Mouse (Mus musculus) forelimb bud, embryonic 11.5 days (tissue): ENCODE measurements around the gene Elovl3.
"Not testable (repeated sequence)": the region's sequence is repeated elsewhere in the genome, so short reads cannot be mapped to it uniquely, and the experiment has no call there.

ENCODE experiments used
- DNase-seq: peaks from one replicate; pipeline ENCODE4 v3.0.0-alpha.2; 2012; ENCODE audit warnings: low read depth, low spot score

Gene Elovl3

DNA sequence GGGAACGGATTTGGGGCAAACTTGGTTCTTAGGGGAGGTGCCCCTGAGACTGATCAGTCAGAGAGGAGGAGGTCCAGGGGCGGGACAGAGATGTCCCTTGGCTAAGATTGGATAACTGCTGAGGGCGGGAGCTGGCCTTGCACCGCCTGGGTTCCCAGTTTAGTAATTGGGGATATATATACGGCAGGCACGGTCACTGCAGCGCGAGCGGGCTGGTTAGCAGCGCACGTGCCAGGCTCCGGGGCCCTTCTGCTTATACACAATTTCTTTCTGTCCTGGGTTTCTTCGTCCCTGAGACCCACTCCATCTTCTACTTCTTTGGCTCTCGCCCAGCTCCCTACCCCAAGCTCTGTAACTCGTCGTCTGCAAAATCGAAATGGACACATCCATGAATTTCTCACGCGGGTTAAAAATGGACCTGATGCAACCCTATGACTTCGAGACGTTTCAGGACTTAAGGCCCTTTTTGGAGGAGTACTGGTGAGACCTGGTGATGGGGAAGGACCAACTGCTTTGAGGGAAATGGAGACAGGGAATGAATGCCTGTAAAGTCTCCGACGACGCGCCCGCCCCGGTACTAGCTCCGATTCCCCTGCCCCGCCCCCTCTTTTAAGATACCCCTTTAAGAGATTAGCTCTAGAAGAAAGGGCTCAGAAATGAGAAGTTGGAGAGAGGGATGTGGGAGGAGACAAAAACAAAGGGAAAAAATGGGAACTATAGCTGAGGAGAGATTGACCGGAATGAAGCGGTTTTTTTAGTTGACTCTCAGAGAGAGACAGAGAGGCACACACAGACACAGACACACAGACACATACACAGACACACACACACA is at the start of gene Elovl3:
Gene Elovl3 (plus strand): TSS at position 204 of the 832 bp plus-strand sequence.
- DNase-seq: no peak

DNA sequence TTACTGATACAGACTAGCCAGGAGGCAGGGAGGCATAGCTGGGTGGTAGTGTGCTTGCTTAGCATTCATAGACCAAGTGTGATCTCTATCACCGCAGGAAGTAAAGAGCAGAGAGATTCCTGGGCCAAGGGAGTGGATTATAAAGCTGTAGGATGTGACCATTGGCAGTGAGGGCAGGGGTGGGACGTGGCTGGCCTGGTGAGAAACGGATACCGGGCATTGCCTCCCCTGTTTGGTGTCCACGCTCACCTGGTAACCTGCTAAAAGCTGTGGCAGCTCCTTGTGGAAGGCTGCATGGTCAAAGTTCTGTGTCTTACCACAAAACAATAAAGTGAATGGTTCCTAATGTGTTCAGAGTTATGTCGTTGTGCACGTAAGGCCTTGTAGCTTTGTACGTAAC is 46.5 kb upstream of the Elovl3 start:
- no peak for DNase-seq

DNA sequence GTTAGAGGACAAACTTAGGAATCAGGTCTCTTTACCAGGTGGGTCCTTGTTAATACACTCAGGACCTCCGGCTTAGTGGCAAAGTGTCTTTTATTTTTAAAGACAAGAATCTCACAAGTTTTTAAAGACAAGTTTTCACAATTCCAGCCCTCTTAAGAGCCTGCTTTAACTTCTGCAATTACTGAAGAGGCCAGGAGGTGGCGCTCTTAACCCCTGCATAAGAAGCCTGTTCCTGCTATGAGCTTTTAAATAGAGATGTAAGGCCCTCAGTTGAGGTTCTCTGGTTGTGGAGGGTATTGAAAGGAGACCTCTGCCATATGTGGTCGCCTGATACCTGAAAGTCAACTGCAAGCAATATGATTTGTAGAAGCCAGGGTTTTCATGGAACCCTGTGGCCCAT is 45.4 kb upstream of the Elovl3 start:
- DNase-seq: peak; percentile 62

DNA sequence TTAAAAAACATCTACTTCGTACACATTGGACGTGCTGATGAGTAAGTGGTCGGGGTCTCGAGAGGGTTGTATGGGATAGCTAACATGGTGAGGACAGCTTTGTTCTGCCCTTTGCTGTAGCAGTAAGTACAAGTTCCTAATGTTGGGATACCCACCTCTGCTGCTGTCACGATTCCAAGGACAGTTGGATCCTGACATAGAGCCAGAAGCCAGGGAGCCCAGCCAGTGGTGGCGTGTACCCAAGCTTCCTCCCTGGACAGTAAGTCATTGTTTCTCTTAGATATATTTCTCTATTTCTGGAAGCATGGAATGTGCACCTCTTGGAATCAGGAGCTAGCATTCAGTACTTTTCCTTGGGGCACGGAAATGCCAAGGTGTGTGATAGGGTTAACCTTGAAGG is 43.8 kb upstream of the Elovl3 start:
- DNase-seq: no peak

DNA sequence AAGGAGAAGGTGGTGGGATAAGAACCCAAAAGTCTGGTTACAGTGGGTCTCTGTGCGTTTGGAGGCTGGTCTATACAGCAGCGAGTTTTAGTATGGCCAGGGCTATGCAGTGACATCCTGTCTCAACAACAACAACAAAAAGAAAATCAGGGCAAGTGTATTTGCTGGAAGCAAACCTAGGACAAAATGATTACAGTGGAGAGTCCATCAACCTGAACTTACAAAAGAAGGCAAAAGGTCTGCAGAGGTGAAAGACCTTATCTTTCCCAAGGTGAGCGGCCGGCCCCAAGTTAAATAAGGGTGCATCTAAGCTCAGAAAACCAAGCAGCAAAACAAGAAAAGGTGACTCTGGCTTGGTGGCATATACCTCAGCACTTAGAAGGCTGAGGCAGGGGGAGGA is 40.1 kb upstream of the Elovl3 start:
- no peak for DNase-seq

DNA sequence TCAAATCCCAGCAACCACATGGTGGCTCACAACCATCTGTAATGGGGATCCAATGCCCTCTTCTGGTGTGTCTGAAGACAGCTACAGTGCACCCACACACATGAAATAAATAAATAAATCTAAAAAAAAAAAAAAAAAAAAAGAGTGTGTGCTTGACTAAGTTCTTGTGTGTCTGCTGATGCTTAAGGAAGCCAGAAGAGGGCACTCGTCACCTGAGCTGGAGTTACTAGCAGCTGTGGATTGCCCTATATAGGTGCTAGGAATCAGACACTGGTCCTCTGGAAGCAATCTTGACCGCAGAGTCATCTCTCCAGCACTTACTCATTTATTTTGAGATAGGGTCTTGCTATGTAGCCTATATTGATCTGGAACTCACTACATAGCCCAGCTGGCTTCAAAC is 37.6 kb upstream of the Elovl3 start:
- DNase-seq: no peak

DNA sequence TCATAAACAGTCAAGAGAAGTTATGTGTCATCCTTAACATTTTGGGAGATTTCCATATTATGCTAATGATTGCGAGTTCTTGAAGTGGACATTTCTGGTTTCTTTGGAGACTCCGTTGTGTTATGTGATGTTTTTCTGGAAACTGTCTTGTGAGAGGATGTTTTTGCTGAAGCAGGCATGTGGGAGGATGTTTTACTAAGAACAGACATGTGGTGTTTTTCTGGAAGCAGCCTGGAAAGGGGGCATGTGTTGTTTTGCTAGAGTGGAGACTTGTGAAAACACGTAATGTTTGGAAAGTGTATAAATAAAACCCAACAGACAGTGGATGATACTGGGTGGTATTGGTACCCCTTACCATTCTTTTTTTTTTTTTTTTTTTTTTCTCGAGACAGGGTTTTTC is 36.4 kb upstream of the Elovl3 start:
- no peak for DNase-seq

DNA sequence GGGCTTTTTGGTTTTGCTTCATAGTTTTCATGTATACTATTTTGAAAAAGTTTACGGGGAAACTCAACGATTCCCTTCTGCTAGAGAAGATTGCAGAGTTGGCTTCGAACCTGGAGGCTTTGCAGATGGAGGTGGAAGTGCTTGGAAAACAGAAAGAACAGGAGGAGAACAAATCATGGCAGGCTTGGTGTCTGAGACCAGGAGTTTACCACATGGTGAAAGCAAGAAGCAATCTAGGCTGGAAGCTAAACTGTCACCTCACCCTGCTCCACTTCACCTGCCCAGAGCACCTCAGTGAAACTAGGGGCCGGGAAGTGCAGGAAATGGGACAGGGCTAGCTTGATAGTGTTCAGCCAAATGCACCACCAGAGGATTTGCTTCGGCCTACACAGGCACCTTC is 35.3 kb upstream of the Elovl3 start:
- DNase-seq: no peak

DNA sequence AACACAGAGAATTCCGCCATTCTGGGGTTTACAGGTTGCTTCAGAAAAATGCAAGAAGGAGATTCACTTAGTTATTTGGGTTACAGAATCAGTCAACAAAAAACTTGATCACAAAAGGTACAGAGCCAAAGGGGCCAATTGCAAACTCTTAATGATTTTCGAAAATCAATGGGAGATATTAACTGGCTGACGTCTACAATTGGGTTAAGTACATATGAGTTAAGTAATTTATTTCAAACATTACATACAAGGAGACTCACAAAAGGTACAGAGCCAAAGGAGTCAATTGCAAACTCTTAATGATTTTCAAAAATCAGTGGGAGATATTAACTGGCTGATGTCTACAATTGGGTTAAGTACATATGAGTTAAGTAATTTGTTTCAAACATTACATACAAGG is 32.1 kb upstream of the Elovl3 start:
- DNase-seq: no peak

DNA sequence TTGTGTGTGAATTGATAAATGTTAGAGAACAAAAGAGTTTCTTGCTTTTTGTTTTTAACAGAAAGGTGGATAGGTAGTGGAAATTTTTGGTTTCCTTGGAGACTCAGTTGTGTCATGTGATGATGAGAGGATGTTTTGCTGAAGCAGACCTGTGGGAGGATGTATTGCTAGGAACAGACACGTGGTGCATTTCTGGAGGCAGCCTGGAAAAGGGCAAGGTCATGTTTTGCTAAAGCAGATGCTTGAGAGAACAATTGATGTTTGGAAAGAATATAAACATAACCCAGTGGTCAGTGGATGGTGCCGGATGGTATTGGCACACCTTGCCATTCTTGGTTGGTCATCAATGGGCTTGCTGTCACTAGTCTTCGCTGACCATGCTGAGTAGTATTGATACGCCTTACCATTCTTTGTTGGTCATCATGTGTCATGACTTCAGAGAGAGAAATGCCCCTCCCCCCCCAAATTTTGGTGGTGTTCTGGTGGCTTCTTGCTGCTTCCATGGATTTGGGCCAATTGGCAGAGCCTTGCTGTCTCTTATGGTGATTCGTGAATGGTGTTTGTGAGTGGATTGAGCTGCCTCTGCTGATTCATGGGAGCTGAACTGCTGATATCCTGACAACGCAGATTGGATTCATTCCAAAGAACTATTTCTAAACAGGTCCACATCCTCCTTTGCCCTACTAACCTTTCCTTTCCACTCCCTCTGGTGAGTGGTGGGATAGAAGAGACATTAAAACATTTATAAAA is 28.1 kb upstream of the Elovl3 start:
- DNase-seq: no peak

DNA sequence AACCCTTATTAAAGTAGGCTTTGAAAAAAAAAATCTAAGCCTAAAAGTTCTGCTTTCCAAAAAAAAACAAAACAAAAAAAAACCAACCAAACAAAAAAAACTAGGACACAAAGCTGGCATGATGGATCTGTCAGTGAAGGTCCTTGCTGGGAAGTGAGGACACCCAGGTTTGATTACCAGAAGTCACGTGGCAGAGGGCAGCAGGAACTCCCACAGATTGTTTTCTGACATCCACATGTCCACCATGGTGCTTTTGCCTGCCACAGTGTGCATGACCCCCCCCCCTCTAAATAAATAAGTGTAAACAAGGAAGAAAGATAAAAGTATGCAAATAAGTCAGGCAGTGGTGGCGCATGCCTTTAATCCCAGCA is 27.5 kb upstream of the Elovl3 start:
- DNase-seq: no peak

DNA sequence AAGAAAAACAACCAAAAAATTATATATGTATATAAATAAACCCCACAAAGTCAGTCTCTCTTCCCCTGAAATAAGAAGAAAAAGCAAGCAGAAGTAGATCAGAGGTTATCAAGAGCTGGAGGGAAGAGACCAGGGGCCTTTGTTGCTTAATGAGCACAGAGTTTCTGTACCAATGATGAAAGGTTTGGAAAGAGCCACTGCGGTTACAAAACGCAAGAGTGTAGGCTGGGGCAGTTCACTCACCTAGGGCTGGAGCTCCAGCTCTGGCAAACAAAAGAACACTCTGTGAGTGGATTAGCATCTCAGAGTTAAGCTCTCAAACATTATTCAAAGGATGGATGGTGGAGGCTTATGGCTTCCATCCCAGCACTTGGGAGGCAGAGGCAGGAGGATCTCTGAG is 21.5 kb upstream of the Elovl3 start:
- no peak for DNase-seq

DNA sequence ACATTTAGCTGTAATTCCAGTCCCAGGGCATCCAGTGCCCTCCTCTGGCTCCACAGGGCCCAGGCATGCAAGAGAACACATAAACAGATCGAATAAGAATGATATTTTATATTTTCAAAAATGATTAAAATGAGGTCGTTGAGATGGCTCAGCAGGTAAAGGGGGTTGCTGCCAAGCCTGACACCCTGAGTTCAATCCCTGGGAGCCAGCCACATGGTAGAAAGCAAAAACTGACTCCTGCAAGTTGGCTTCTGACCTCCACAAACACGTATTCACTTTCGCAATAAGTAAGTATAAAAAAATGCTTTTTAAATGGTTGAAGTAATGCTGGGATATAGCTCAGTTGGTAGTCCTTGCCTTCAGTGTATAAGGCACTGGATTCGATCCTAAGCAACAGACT is 20.9 kb upstream of the Elovl3 start:
- DNase-seq: no peak

DNA sequence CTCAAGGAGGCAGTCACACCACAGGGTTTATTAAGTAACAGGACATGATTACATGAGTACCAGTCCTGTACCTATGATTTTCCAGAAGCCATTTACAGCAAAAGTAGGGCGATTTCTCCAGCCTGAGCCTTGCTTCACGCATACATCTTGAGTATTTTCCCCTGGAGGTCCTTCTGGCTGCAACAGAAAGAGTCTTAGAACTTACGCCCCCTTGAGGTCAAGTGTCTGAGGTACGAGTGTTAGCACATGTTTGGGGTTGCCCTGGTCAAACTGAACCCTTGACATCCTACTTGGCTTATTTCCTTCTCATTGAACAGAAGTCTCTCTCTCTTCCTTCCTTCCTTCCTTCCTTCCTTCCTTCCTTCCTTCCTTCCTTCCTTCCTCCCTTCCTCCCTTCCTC is 17.1 kb upstream of the Elovl3 start:
- DNase-seq: no peak

DNA sequence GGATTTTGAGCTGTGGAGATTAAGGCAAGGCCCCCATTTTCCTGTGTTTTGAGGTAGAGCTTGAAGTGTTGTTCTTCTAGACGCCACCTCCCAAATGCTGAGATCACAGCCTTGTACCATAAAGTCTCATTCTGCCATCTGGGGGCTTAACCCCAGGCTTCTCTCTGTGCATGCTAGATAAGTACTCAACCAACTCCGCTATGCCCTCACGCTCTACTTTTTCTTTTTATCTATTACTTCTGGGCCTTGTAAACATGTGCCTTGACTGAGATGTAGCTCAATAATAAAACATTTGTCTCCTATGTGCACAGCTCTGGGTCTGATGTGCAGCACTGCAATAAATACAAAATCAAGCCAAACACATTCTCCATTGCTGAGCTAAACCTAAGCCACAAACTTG is 12.2 kb upstream of the Elovl3 start:
- no peak for DNase-seq

DNA sequence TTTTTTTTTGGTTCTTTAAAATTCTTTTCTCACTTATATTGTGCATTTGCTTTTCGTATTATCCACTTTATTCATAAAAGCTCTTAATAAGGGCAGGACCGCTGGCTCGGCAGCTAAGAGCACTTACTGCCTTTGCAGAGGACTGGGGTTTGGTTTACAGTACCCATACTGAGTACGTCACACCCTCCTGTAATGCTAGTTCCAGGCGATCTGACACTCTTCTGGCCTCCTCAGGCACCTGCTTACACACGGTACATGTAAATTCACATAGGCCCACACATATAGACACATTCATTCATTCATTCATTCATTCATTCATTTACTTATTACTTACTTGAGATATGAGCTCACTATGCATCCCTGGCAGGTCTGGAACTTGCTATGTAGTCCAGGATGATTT is 10.8 kb upstream of the Elovl3 start:
- DNase-seq: no peak

DNA sequence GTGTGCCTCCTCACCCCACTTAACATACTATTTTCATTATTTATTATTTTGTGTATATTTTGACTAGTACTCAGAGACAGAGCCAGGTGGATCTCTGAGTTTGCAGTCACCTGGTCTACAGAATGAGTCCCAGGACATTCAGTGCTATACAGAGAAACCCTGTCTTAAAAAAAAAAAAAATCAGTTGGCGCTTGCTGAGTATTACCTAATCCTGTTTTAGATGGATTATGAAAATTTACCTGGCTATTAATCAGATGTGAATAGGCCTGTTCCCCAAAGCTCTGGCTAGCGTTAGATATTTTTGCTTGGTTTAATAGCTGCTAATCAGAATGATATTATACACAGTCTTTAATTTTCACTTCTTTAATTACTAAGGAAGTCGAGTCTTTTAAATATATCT is 7.8 kb upstream of the Elovl3 start:
- no peak for DNase-seq

DNA sequence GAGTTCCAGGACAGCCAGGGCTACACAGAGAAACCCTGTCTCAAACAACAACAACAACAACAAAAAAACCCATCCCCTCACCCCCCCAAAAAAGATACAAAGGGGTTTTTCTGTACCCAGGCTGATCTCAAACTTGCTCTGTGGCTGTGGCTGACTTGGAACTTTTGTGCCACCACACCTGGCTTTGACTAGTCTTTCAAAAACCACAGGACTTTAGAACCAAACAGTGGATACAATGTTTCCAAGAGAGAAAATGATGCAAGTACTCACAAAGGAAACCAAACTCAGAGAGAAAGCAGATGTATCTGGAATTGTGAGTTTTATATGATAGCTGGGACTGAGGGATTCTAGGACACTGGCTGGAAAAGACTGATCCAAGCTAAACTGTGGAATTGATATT is 7.0 kb upstream of the Elovl3 start:
- no peak for DNase-seq

DNA sequence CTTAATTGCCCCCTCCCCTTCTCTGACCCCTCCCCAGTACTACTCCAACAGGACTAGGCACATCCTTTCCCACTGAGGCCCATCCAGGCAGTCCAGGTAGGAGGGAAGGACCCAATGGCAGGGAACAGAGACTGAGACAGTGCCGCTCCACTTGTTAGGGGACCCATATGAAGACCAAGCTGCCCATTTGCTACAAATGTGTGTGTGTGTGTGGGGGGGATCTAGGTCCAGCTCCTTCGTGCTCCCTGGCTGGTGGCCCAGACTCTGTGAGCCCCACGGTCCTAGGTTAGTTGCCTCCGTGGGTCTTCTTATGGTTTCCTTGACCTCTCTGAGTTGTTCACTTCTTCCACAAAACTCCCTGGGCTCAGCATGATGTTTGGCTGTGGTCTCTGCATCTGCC is 5.4 kb upstream of the Elovl3 start:
- DNase-seq: no peak

DNA sequence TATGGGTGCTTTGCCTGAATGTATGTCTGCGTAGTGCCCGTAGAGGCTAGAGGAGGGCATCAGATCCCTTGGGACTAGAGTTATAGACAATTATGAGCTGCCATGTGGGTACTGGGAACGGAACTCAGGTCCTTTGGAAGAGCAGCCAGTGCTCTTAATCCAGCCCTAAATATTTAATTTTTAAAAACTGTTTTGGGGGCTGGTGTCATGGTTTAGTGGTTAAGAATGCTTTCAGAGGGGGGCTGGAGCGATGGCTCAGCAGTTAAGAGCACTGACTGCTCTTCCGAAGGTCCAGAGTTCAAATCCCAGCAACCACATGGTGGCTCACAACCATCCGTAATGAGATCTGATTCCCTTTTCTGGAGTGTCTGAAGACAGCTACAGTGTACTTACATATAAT is 2.0 kb upstream of the Elovl3 start:
- DNase-seq: not testable (repeated sequence)

DNA sequence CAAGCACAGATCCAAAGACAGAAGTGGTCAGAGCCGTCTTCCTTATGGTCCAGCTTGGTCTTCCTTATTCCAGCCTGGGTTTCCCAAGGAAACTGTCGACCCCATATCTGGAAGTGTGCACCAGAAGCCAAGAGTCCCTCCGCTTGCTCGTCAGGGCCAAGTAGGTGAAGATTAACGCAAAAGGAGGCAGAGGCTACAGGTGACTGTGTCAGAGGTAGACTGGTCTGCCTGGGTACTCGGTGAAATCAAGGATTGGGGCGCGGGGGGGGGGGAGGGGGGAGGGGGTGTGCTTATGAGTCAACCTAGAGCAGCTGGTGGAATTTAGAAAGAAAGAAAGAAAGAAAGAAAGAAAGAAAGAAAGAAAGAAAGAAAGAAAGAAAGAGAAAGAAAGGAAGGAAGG is 414 bp upstream of the Elovl3 start:
- DNase-seq: no peak

DNA sequence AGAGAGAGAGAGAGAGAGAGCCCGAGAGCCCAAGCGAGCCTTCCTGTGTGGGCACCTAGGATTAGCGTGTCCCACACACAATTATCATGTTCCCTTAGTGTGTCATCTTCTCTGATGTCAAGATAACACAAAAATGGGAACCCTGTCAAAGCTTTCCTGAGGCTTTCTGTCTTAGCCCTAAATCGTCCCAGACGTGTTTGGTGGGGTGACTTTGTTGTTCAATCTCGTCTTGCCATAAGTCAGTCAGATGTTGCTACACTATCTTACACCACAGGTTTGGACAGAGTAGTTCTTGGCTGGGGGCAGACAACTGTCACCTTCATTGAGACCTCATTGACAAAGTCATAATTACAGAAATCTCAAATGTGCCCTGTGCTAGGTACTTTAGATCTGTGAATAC is 880 bp downstream of the Elovl3 start:
- no peak for DNase-seq

DNA sequence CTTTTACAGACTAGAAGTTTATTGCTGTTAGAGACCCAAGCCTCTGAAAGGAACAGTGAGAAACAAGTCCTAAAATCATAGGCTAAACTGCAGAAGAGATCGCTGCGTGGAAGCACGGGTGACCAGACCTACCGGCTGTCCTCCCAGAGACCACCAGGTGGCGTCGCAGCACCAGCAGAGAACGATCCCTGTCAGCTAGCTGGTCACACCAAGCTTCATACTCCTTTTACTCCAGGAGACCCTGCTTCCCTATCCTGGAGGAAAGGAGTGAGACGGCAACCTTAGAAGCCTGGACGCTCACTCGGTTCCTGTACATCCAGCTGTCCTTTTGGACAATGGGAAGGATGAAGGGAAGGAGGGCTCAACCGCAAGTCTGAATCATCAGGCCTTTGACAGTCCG is 3.6 kb downstream of the Elovl3 start:
- peak; percentile 90 for DNase-seq
